Mouse (Mus musculus) embryonic facial prominence, embryonic 11.5 days (tissue): ENCODE data around the gene Trex2. TPM values are rescaled to one million over a fixed set of nuclear protein-coding genes. Genes with fewer than 3 reads are reported as not detected.

ENCODE experiments used
- ATAC-seq: fragments of 200-750 bp; cut with Nextera tagmentation; replicated peaks from 2 replicates; pipeline ENCODE4 v1.8.0; 2017; ENCODE audit warnings: low read depth; ENCODE audit not compliant: insufficient number of reproducible peaks, low FRiP score, low TSS enrichment
- DNase-seq: peaks from one replicate; pipeline ENCODE4 v3.0.0-alpha.2; 2015; ENCODE audit warnings: low spot score
- H3K27ac ChIP-seq: fragments of 300-500 bp; sonication (generic); replicated peaks from 2 replicates; pipeline ENCODE4 v1.5.1; 2014; ENCODE audit warnings: mild to moderate bottlenecking, low read depth, low read length, control low read depth
- H3K27me3 ChIP-seq: fragments of 300-500 bp; sonication (generic); 2 replicates; pipeline ENCODE4 v1.6.1; 2014; ENCODE audit warnings: mild to moderate bottlenecking, low read length, moderate library complexity, mixed read lengths; ENCODE audit not compliant: control insufficient read depth, insufficient read depth
- H3K36me3 ChIP-seq: fragments of 300-500 bp; sonication (generic); replicated peaks from 2 replicates; pipeline ENCODE4 v1.6.1; 2014; ENCODE audit warnings: low read depth, mild to moderate bottlenecking, low read length, moderate library complexity, mixed read lengths; ENCODE audit not compliant: control insufficient read depth, insufficient read depth
- H3K4me1 ChIP-seq: fragments of 300-500 bp; sonication (generic); 2 replicates; pipeline ENCODE4 v1.6.1; 2014; ENCODE audit warnings: low read length, mixed read lengths; ENCODE audit not compliant: control insufficient read depth, insufficient read depth
- H3K4me2 ChIP-seq: fragments of 300-500 bp; sonication (generic); 2 replicates; pipeline ENCODE4 v1.6.1; 2014; ENCODE audit warnings: low read depth, mild to moderate bottlenecking, control low read depth, low read length, moderate library complexity
- H3K4me3 ChIP-seq: fragments of 300-500 bp; sonication (generic); 2 replicates; pipeline ENCODE4 v1.5.1; 2014; ENCODE audit warnings: low read depth, low read length, control low read depth
- H3K9ac ChIP-seq: fragments of 300-500 bp; sonication (generic); replicated peaks from 2 replicates; pipeline ENCODE4 v1.6.1; 2014; ENCODE audit warnings: mild to moderate bottlenecking, control low read depth, low read length
- H3K9me3 ChIP-seq: fragments of 300-500 bp; sonication (generic); replicated peaks from 2 replicates; pipeline ENCODE4 v1.6.1; 2016; ENCODE audit warnings: mild to moderate bottlenecking, low read length, inconsistent platforms, mixed read lengths; ENCODE audit not compliant: control insufficient read depth
- WGBS: fragments of 180-500 bp; shearing (Covaris S2); extraction: QIAGEN DNeasy Blood & Tissue Kit; methylation state at CpG from one replicate; pipeline ENCODE4 v1.1.7; 2014; 5-methylcytosine and 5-hydroxymethylcytosine counted together
- polyA plus RNA-seq: library from polyadenylated mRNA; unstranded; fragments of >200 nt; fragmentation: Nextera tagmentation; extraction: Ambion mirVana; gene quantifications from 2 replicates; pipeline ENCODE4 v1.2.1, GENCODE M21; 2014

Trex2 gene
- polyA plus RNA-seq, 1 experiment from 2014 or later = not detected

DNA sequence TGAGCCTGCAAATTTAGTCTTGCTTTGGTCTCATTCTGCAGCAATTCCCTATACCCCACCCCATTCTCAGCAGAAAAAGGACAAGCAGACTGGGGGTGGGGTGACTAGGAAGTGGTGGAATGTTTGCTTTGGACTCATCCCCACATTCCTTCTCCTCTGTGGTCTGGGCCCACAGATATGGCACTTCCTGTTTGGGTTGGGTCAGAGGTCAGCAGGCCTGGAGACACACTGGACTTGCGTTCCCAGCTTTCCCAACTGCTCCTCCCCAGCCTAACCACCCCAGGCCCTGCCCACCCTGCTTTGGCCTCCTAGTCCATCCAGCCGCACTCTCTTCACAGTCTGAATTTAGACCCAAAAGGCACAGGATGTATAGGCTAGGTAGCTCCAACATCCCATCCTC lies 41.5 kb upstream of the Trex2 start:
- Histone ChIP-seq H3K4me3 (no peak overlapping the region), H3K27ac (no peak overlapping the region), H3K36me3 (no peaks in the 10 kb centered on the region), H3K9ac (no peak overlapping the region), H3K4me2 (no peak overlapping the region), H3K4me1 (no peaks in the 10 kb centered on the region), H3K27me3 (no peaks in the 10 kb centered on the region), H3K9me3 (no peaks in the 10 kb centered on the region)
- no peak for DNase-seq
- WGBS = 39% methylated on average over 2 of the region's 2 CpGs
- ATAC-seq = no peak

DNA sequence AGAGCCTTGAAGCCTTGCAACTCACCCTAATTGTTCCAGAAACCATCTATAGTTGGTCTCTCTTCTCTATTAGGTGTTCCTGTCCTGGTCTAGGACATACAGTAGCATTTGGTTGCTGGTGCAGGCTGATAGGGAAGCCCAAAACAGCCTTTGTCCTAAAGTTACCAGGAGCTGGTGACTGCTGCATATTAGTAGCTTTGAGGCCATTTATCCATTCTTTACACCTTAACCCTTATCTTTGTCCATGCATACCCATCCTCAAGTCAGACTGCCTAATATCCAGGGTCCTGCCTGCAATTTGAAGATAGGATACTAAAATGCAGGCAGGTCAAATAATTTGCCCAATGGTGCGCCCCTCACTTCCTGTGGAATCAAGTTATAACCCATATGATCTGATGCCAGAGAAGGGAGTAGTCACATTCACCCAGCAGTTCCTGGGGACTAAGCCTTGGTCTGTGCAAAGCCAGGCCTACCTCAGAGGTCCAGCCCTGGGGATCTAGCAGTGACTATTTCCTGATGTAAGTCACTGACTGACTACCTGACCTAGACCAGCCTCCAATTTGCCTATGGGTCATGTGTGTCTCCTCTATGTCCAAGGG lies 40.6 kb upstream of the Trex2 start:
- Histone ChIP-seq H3K4me3 (no peak overlapping the region), H3K4me1 (no peaks in the 10 kb centered on the region), H3K9me3 (no peaks in the 10 kb centered on the region), H3K27me3 (no peaks in the 10 kb centered on the region), H3K27ac (no peak overlapping the region), H3K4me2 (no peak overlapping the region), H3K36me3 (no peaks in the 10 kb centered on the region), H3K9ac (no peak overlapping the region)
- no peak for DNase-seq
- 92% methylated on average over 1 of the region's 1 CpGs for WGBS
- no peak for ATAC-seq

DNA sequence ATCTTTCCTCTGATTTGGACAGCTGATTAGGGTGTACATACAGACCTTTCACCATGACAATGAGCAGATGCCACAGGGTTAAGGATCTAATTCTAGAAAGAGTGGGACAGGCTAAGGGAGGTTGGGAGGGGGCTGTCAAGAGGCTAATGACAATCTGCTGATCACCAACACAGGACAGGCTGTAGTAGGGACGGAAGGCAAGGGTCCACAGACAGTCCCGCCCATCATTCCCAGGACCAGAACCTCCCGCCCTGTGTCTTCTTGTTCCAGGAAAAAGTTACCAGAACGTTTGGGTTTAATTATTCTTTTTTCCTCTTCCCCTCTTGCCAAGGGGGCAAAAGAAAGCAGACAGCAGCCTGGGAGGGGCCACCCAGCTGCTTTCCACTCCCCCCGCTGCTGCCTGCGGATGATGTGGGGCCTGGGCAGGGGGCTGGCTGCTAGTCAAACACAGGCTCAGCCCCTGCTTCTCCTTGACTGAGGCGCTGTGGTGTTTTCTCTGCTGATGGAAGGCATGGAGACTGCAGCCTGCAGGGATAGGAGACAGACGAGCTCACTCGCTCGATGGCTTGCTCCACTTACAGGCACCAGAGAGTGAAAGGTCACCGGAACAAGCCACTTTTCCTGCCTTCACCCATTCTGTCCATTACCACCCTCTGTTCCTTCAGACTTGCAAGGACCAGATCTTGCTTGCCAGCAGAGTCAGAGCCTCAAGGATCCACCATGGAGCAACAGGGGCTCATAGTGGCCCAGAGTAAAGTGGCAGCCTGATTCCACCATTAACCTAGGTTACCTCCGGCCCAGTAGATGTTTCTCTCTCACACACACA lies 39.4 kb upstream of the Trex2 start:
- Histone ChIP-seq H3K4me1 (no peaks in the 10 kb centered on the region), H3K4me3 (no peak overlapping the region), H3K36me3 (no peaks in the 10 kb centered on the region), H3K27me3 (no peaks in the 10 kb centered on the region), H3K9ac (no peak overlapping the region), H3K9me3 (no peaks in the 10 kb centered on the region), H3K27ac (0 out of 2 replicates have a peak overlapping the region, but pooled peaks have one; percentile 41), H3K4me2 (no peak overlapping the region)
- whole genome bisulfite sequencing = 40% methylated on average over 12 of the region's 12 CpGs
- ATAC-seq (no peak), DNase-seq (peak; percentile 28)

DNA sequence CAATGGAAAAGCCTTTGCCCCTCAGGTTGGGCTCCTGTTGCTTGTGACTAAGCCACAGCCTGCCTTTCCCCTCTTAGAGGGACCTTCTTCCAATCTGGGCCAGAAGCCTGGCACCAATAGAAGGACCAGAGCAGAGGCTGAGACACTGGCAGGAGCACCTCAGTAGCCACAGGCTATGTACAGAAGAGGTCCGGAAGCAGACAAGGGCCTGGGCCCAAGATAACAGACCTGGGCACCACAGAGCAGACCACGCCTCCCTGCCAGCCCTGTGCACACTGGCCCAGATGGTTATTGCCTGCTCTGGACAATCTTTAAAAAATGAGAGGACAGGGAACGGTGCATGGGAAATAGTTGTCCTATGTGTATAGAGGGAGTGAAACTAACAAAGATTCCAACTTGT lies 36.6 kb upstream of the Trex2 start:
- Histone ChIP-seq H3K4me3 (no peak overlapping the region), H3K4me2 (no peak overlapping the region), H3K9ac (no peak overlapping the region), H3K27me3 (no peaks in the 10 kb centered on the region), H3K27ac (no peak overlapping the region), H3K4me1 (no peaks in the 10 kb centered on the region), H3K9me3 (no peaks in the 10 kb centered on the region), H3K36me3 (no peaks in the 10 kb centered on the region)
- DNase-seq (no peak), ATAC-seq (no peak)
- 89% methylated on average over 3 of the region's 3 CpGs for WGBS

DNA sequence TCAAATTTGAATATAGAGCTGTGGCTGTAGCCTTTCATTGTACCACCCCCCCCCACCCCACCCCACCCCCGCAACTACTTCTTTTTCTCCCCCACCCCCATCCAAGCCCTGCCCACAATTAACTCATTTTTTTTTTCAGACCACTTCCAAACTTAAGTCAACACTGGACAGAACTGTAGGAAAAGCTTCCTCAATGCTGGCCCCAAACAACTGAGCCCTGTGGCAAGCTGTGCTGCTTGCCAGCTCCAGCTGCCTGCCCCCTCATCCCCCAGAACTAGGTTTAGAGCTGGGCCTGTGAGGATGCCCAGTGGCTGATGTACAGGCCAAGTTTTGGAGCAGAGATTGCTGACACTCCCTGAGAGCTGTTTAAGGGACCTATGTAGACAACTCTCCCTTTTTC lies 33.6 kb upstream of the Trex2 start:
- Histone ChIP-seq H3K4me3 (no peak overlapping the region), H3K27ac (peak overlapping the region; percentile 83; the same call in 1 of the 2 replicates), H3K4me1 (no peaks in the 10 kb centered on the region), H3K27me3 (no peaks in the 10 kb centered on the region), H3K9ac (no peak overlapping the region), H3K4me2 (no peak overlapping the region), H3K9me3 (no peaks in the 10 kb centered on the region), H3K36me3 (no peaks in the 10 kb centered on the region)
- DNase-seq = no peak
- WGBS = 18% methylated on average over 1 of the region's 1 CpGs
- no peak for ATAC-seq

DNA sequence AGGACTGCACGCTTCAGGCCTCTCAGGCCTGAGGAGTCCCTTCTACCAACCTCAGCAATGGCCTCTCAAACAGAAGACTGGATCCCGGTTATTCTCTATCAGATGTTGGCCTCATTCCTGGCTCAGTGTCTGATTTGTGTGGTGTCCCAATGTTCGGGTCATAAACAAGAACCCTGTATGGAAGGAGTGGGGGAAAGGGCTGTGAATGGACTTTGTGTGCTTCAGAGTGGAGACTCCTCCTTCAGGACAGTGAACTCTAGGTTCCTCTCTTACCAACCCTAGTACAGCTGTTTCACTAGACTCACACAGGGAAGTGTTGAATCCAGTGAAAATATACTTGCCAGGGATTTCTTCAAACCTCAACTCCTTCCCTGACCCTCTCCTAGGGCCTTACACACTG lies 33.2 kb upstream of the Trex2 start:
- H3K9me3 ChIP-seq = no peaks in the 10 kb centered on the region
- H3K4me3 ChIP-seq = no peak overlapping the region
- DNase-seq (no peak), ATAC-seq (no peak)
- no peaks in the 10 kb centered on the region for H3K27me3 ChIP-seq
- no peaks in the 10 kb centered on the region for H3K4me1 ChIP-seq
- no peak overlapping the region for H3K9ac ChIP-seq
- H3K27ac ChIP-seq = peak overlapping the region; percentile 83
- no peaks in the 10 kb centered on the region for H3K36me3 ChIP-seq
- WGBS = 49% methylated on average over 3 of the region's 3 CpGs
- no peak overlapping the region for H3K4me2 ChIP-seq

DNA sequence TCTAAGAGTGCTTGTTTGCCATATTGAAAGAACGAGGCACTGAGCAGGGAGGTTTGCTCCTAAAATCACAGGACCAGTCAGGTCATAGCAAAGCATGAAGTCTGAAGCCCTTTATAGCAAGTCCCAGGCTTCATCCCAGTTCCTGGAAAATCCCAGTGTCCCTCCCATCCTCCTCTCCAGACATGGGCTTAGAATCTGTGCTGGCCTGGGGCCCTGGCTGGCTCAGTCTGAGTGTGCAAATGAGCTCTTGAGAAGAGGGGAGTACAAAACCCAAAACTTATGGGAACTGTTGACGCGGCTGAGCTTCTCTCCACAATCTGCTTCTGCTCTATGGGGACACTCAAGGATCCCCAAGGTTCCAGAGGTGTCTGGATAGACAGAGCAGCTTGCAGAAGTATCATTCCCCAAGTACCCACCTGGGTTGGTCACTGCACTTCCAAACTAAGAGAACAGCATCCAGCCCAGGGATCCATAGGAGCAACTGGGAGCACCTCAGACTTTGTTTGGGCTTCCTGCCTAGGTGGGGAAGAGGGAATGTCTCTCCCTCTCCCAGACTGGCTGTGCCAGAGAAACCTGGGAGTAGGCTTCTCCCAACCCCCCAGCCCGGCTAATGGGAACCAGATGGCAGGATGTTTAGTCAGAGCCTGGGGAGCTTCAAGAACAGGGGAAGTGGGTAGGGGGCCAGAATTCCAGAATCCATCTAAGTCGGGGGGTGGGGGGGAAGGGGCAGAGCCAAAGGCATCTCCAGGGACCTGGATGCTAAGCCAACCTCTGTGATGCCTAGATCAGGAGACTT lies 32.5 kb upstream of the Trex2 start:
- H3K36me3 ChIP-seq = no peaks in the 10 kb centered on the region
- no peaks in the 10 kb centered on the region for H3K4me1 ChIP-seq
- peak; percentile 84 for DNase-seq
- H3K27ac ChIP-seq = peak overlapping the region; percentile 83
- no peak overlapping the region for H3K4me3 ChIP-seq
- H3K9me3 ChIP-seq = no peaks in the 10 kb centered on the region
- no peak overlapping the region for H3K9ac ChIP-seq
- H3K27me3 ChIP-seq = no peaks in the 10 kb centered on the region
- peak; percentile 89 for ATAC-seq
- 52% methylated on average over 5 of the region's 5 CpGs for WGBS
- no peak overlapping the region for H3K4me2 ChIP-seq
